Mouse (Mus musculus) olfactory bulb, adult 2 months (tissue): ENCODE results near the gene Ereg.

Experiments used
- CTCF ChIP-seq: fragments of 200-500 bp; IDR thresholded peaks from 2 replicates; pipeline ENCODE4 v1.5.1; 2012; ENCODE audit warnings: low read depth, mild to moderate bottlenecking, low read length, moderate library complexity; ENCODE audit not compliant: insufficient read depth
- POLR2A ChIP-seq: fragments of 200-500 bp; IDR thresholded peaks from 2 replicates; pipeline ENCODE4 v1.6.1; 2012; ENCODE audit warnings: mild to moderate bottlenecking, low read depth, low read length, moderate library complexity; ENCODE audit not compliant: insufficient read depth

DNA sequence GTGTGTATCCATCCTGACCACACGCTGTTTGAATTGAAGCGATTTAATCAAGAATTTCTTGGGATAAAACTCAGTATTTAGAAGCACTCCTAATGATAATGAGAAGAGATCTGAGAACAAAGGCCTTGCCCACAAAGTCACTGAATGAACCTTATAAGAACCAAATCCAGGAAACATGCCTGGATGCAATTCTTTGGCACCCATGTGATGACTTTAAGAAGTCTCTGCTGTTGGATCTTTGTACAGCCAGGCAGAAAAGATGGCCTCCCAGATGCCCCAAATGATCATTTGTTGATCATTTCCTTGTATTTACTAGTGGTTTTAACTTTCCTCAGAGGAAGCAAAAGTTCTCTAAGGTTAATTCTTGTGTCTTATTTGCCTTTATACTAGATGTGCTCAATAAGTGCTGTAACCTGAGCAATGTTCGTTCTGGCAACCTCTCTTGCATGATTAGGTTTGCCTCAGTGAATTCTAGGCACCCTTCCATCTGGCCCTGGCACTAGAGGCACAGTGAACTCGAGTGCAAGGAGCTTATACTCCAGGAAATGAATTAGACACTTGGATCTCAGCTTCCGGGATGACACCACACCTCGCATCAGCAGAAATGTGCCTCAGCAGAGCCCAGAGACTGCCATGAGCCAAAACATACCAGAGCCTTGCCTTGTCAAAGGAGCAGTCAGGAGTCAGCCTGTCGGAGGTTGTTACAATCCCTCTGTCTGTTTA lies 29.7 kb downstream of the Ereg start:
- TF ChIP-seq POLR2A (no peak), CTCF (no peak)
